ENCODE assay signal across 7 mouse cellular contexts in genomic region chr14:56777360-56778136, GRCm38 (mm10). TPM values are rescaled to one million over a fixed set of nuclear protein-coding genes. Genes with fewer than 3 reads are reported as not detected.
A peak's percentile ranks its signal among the peaks of the same experiment; 100 is the strongest.
DNase-seq lines count a peak whose midpoint lies in the region; ATAC-seq lines count a peak whose summit lies in the region.

No protein-coding gene starts in this region.

- no peaks in the 10 kb centered on the region for H3K36me3 ChIP-seq in embryonic facial prominence, embryonic 11.5 days (replicated peaks; ENCODE audit: control insufficient read depth, insufficient read depth, low read depth, low read length)
- no peaks in the 10 kb centered on the region for H3K36me3 ChIP-seq in limb, embryonic 11.5 days (ENCODE audit: control insufficient read depth, insufficient read depth, low read length)
- H3K36me3 ChIP-seq in midbrain, embryonic 13.5 days = no peaks in the 10 kb centered on the region

- H3K4me3 ChIP-seq in embryonic facial prominence, embryonic 11.5 days (ENCODE audit: low read depth, low read length) = peak overlapping the region; percentile 96
- H3K4me3 ChIP-seq in limb, embryonic 11.5 days (ENCODE audit: low read depth, low read length) = peak overlapping the region; percentile 91
- H3K4me3 ChIP-seq in midbrain, embryonic 13.5 days (replicated peaks) = peak overlapping the region; percentile 88

- no peaks in the 10 kb centered on the region for H3K27me3 ChIP-seq in embryonic facial prominence, embryonic 11.5 days (ENCODE audit: control insufficient read depth, insufficient read depth, low read length)
- no peaks in the 10 kb centered on the region for H3K27me3 ChIP-seq in limb, embryonic 11.5 days (ENCODE audit: control insufficient read depth, insufficient read depth, low read length)
- no peaks in the 10 kb centered on the region for H3K27me3 ChIP-seq in midbrain, embryonic 13.5 days

- H3K4me2 ChIP-seq in embryonic facial prominence, embryonic 11.5 days (ENCODE audit: low read depth, low read length) = peak overlapping the region; percentile 71
- H3K4me2 ChIP-seq in limb, embryonic 11.5 days (ENCODE audit: low read depth, severe bottlenecking) = peak overlapping the region; percentile 77
- peak overlapping the region; percentile 78 for H3K4me2 ChIP-seq in midbrain, embryonic 13.5 days (replicated peaks)

- peak overlapping the region; percentile 91 for H3K27ac ChIP-seq in embryonic facial prominence, embryonic 11.5 days (replicated peaks; ENCODE audit: low read depth, low read length)
- H3K27ac ChIP-seq in limb, embryonic 11.5 days (replicated peaks; ENCODE audit: low read depth, low read length) = peak overlapping the region; percentile 90
- peak overlapping the region; percentile 94 for H3K27ac ChIP-seq in midbrain, embryonic 13.5 days

- H3K4me1 ChIP-seq in embryonic facial prominence, embryonic 11.5 days (ENCODE audit: control insufficient read depth, insufficient read depth, low read length) = peaks cover 4% of the 10 kb centered on the region; the same call in 1 of the 2 replicates
- 0 out of 2 replicates have a peak, but pooled peaks cover 4% of the 10 kb centered on the region for H3K4me1 ChIP-seq in limb, embryonic 11.5 days (ENCODE audit: control insufficient read depth, insufficient read depth, low read length)
- peaks cover 39% of the 10 kb centered on the region for H3K4me1 ChIP-seq in midbrain, embryonic 13.5 days (replicated peaks)

- ATAC-seq in embryonic facial prominence, embryonic 11.5 days (replicated peaks; ENCODE audit: insufficient number of reproducible peaks, low FRiP score, low TSS enrichment, low read depth) = peak; percentile 21; the same call in 1 of the 2 replicates
- ATAC-seq in limb, embryonic 11.5 days (ENCODE audit: insufficient number of reproducible peaks, low FRiP score, low TSS enrichment, low read depth) = no peak
- peak; percentile 24 for ATAC-seq in midbrain, embryonic 13.5 days

- H3K9ac ChIP-seq in embryonic facial prominence, embryonic 11.5 days (replicated peaks; ENCODE audit: low read length) = peak overlapping the region; percentile 93
- H3K9ac ChIP-seq in limb, embryonic 11.5 days (ENCODE audit: low read length) = peak overlapping the region; percentile 91
- H3K9ac ChIP-seq in midbrain, embryonic 13.5 days (replicated peaks) = peak overlapping the region; percentile 87

- under 1% methylated on average over 71 of the region's 71 CpGs for WGBS in embryonic facial prominence, embryonic 11.5 days
- WGBS in limb, embryonic 11.5 days = under 1% methylated on average over 71 of the region's 71 CpGs
- under 1% methylated on average over 71 of the region's 71 CpGs for WGBS in midbrain, embryonic 13.5 days

- H3K9me3 ChIP-seq in embryonic facial prominence, embryonic 11.5 days (replicated peaks; ENCODE audit: control insufficient read depth, low read length) = no peaks in the 10 kb centered on the region
- no peaks in the 10 kb centered on the region for H3K9me3 ChIP-seq in limb, embryonic 11.5 days (ENCODE audit: control insufficient read depth, low read length)
- no peaks in the 10 kb centered on the region for H3K9me3 ChIP-seq in midbrain, embryonic 13.5 days

- peak; percentile 81 for DNase-seq in adrenal gland, postnatal 25 days
- peak; percentile 66 for DNase-seq in embryonic facial prominence, embryonic 11.5 days (ENCODE audit: low spot score)
- peak; percentile 97 for DNase-seq in heart, adult 11 months
- DNase-seq in kidney, adult 18-20 months = peak; percentile 76
- peak; percentile 73 for DNase-seq in limb, embryonic 11.5 days (ENCODE audit: low spot score)
- peak; percentile 77 for DNase-seq in spleen, adult 12 weeks (ENCODE audit: low spot score)

RNA-seq across cellular contexts. Expression of gene Pspc1, which starts 0.6 kb away (rescaled TPM):
- 27.5 TPM in 2 replicates for total RNA-seq in adrenal gland, postnatal 25 days (2021)
- 59.6 and 60.2 TPM in 2 replicates for polyA plus RNA-seq in embryonic facial prominence, embryonic 11.5 days (2014; fragmentation: Nextera tagmentation; extraction: Ambion mirVana)
- 54.0 and 57.4 TPM in 2 replicates for polyA plus RNA-seq in limb, embryonic 11.5 days (2014; fragmentation: Nextera tagmentation; extraction: Ambion mirVana)
- polyA plus RNA-seq in midbrain, embryonic 13.5 days (2015; fragmentation: Nextera tagmentation; extraction: Ambion mirVana) = 47.5 and 51.1 TPM in 2 replicates

RNA-seq across cellular contexts. Expression of gene Zmym5, which starts 34.0 kb away (rescaled TPM):
- 33.7 and 39.0 TPM in 2 replicates for total RNA-seq in adrenal gland, postnatal 25 days (2021)
- 24.2 and 26.2 TPM in 2 replicates for polyA plus RNA-seq in embryonic facial prominence, embryonic 11.5 days (2014; fragmentation: Nextera tagmentation; extraction: Ambion mirVana)
- polyA plus RNA-seq in limb, embryonic 11.5 days (2014; fragmentation: Nextera tagmentation; extraction: Ambion mirVana) = 23.9 and 26.6 TPM in 2 replicates
- 37.1 and 38.1 TPM in 2 replicates for polyA plus RNA-seq in midbrain, embryonic 13.5 days (2015; fragmentation: Nextera tagmentation; extraction: Ambion mirVana)
